Mouse (Mus musculus): ENCODE data around the gene Mov10l1.

Mov10l1 gene

DNA sequence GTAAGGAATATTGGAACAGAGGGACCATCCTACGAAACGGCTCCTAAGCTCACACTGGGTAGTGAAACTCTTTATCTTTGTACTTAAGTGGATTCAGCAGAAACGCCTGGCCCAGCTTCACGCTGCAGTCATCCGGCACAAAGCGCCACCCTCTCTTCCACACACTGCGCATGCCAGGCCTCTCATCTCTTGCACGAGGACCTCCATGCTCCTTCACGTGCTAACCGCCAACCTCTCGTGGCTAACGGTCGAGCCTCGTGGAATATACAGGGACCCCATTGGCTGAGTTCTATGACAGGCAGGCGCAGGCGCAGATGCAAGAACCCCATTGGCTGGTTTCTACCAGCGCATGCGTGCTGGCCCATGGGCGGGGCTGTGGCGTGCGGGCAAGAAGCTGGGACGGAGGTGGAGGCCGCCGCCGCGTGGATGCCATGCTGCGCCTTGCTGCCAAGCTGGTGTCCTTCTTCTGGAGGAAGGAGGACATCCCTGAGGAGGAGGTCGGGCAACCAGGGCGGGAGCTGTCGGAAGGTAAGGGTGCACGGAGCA, at the start of gene Mov10l1:
TSS of gene Mov10l1 (plus strand) at position 376 of the 546 bp plus-strand sequence.
- DNase-seq (ENCODE audit: low spot score in 2 of 2): no peak

DNA sequence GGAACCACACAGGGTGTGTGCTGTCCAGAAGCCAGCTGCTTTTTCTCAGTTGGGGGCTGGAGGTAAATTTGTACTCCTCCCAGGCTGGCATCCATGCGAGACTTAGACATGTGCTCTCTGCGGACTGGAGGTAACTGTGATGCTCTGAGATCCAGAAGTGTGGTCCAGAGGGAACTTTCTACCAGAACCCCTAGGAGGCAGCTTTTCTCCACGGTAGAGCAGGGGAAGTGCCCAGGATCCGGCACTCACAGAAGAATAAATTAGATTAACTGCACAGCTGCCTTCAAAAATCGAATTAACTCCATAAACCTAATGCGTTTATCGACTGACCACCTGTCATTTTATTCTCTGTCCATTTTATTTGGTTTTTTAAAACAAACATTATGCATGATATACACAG, 48.6 kb upstream of the Mov10l1 start:
- no peak for DNase-seq (ENCODE audit: low spot score in 2 of 2)

DNA sequence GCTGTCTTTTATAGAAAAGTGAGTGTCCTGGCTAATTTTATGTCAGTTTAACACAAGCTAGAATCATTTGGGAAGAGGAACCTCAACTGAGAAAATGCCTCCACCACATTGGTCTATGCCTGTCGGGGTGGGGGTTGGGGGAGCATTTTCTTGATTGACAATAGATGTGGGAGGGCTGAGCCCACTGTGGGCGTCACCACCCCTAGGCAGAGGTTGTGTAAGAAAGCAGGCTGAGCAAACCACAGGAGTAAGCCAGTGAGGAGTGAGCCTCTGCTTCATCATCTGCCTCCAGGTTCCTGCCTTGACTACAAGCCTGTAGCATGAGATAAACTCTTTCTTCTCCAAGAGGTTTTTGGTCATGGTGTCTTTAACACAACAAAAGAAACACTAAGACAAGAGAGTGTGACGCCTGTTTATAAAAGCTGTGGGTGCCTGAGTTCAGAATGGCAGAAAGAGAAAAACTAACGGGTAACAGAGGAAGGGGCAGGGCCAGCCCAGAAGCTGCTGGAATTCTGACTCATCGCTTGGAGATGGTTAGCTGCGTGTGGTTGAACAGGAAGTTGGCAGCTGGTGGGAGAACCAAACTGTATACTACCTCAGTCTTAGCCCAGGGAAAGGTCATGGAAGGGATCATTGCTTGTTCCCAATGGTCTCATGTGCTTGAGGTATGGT, 46.0 kb upstream of the Mov10l1 start:
- DNase-seq (ENCODE audit: low spot score in 2 of 2): no peak

DNA sequence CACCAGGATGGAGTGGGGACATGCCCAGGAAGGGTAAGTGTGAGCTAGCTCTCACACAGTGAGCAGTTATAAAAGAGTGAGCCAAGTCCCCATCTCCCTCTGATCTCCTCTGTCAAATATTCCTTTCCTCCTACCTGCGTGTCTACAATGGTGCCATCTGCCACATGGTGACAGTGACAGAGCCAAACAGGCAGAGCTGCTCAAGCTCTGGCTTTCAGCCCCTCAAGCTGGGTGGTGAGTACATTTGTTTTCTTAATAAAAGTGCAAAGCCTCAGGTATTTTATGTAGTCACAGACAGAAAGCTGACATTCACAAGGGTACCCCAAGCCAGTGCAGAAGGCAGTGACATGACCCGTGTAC, 45.4 kb upstream of the Mov10l1 start:
- DNase-seq (ENCODE audit: low spot score in 2 of 2): no peak

DNA sequence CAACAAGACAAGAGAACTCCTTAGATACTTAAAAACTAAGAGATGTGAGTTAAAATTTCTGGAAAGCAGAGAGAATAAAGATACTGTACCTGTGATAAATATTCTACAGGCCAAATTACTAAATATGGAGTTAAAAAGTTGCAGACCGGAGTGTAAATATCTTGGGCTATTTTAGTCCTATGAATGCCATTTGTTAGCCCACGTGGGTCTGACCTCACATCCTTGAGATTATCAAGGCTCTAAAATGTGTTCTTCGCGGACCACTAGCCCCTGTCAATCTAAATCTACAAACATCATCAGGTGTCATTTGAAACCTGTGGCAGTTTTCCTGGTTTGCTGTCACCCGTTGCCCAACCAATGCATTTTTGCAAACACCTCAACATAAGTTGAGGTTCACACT, 39.9 kb upstream of the Mov10l1 start:
- DNase-seq (ENCODE audit: low spot score in 2 of 2): no peak

DNA sequence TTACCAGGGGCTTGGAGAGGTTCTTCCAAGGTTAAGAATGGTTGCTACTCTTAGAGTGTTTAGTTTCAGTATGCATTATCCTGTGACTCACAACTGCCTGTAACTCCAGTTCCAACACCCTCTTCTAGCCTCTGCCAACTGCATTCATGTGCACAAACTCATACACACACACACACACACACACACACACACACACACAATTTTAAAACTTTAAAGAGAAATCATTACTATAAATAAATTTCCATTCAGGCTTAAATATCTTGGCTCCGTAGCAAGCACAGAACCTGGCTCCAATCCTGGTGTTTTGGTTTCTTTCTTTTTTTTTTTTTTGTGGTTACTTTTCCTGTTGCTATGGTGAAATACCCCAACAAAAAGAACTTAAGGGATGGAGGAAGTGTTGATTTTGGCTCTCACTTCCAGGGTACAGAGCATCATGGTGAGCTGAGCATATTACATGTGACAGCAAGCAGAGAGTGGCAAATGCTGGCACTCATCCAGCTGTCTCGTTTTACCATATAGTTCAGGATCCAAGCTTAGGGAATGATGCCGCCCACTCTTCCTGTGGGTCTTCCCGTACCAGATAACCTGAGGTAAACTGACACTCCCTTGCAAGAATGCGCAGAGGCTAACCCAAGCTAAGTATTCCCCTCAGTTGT, 38.7 kb upstream of the Mov10l1 start:
- no peak for DNase-seq (ENCODE audit: low spot score in 2 of 2)

DNA sequence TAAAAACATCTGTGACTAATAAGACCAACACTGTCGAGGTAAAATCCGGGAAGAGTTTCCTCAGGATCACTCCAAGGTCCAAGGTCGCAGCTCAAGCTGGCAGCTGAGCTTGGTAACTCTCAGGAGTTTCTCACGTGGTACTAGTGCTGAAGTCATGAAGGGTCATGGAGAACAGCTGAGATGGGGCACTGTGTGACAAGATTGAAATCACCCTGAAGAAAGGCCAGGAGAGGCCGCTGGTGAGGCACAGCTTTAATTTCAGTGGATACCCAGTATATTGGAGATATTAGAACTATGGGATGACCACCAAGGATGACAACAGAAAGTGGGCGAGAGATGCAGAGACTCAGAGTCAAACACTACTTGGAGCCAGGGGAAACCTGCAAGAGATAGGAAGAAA, 35.9 kb upstream of the Mov10l1 start:
- DNase-seq (ENCODE audit: low spot score in 2 of 2): no peak

DNA sequence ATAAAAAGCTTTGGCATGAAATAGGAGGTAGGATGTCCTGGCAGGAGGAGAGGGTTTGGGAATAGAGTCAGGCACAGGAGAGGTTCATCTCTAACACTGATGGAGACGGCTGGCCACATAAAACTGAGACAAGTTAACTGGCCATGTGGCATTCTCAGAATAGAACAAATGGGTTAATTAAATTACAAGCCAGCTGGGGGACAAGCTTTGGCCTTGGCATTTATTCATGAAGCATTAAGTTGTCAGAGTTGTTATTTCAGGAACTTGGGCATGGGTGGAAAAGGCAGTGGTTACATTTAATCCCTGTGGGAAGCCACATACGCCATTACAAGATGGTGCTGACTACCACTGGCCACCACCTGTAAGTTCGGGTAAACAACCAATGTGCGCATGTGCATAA, 31.5 kb upstream of the Mov10l1 start:
- no peak for DNase-seq (ENCODE audit: low spot score in 2 of 2)

DNA sequence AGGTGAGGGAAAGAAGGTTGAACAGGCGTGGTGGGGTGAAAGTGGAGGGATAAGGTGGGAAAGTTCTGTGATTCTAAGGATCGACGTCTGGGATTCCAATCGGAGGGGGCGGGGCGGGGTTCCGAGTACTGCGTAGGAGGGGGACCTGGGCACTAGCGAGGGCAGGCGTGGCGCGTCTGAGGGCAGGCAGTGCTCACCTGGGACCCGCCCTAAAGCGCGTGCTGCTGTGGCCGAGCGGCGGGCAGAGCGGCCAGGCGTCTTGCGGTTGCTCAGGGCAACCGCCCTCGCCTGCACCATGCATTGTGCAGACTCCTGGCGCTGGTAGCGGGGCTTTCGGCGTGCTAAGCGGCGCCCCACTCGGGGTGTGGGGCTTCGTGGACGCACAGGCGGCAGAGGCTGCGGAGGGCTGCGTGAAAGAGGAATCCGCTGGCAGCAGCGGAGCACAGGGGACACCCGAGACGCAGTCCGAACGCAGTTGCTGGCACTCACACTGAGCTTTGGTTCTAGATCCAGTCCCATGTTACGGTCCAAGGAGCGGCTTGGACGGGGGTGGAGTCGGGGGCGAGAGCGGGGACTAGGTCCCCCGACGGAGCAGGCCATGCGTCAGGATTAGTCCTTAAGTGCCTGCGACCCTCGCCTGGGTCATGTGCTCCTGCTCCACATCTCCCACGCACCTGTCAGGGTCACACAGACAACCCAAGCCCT, 28.2 kb upstream of the Mov10l1 start, which contains the start of gene Ttll8:
TSS of gene Ttll8 (minus strand) at position 51 of the 705 bp plus-strand sequence.
- DNase-seq (ENCODE audit: low spot score in 2 of 2): no peak

DNA sequence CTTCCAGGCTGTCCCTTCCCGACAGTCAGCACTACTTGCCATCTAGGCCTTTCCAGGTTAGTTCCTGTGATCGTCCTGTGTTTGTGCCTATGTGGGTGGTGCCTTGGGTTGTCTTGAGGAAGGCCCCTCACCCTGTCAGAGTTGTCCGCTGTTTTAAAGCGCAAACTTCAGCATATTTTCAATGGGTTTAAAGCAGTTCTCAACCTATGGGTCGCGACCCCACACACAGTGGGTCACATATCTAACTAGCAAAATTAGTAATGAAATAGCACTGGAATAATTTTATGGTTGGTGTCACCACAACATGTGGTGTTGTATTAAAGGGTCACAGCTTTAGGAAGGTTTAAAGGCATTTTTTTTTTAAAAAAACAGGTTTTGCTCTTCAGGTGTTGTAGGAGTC, 27.4 kb upstream of the Mov10l1 start:
- DNase-seq (ENCODE audit: low spot score in 2 of 2): no peak

DNA sequence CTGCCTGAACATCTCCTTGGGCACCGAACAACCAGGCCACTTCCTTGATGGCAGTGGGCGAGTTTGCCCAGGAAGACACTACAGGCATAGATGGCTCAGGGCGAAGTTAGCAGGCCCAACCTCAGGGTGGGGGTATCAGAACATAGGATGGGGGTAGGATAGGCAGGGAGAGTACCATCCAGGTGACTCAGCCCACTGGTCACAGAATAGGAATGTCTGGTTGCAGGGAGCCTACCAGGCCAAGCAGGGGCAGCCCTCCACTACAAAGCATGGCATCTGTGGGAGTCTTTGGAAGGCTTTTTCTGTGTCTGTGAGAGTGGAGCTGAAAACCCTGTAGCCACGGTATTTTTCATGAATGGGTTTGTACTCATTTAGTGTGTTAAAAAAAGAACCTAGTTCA, 25.2 kb upstream of the Mov10l1 start:
- DNase-seq (ENCODE audit: low spot score in 2 of 2): no peak

DNA sequence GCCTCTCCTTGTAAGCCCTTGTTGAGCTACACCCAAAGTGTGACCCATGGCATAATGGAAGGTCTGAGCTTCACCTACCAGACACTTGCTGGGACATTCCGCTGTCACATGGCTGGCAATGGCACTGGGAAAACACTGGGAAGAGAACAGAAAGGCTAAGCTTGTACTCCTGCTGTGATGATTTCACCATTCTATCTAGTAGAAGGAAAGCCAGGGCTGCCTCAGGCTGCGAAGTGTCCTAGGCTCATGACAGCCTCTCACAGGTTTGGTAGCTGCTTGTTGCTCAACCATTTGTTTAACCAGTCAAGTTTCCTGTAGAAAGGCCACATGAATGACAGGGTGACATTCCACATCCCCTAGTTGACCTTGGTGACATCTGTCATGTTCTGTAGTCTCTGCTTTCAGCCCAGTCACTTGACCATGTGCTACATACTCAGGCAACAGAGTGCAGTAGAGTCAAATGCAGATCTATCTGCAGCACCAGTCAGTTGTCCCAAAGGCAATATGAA, 18.6 kb upstream of the Mov10l1 start:
- no peak for DNase-seq (ENCODE audit: low spot score in 2 of 2)

DNA sequence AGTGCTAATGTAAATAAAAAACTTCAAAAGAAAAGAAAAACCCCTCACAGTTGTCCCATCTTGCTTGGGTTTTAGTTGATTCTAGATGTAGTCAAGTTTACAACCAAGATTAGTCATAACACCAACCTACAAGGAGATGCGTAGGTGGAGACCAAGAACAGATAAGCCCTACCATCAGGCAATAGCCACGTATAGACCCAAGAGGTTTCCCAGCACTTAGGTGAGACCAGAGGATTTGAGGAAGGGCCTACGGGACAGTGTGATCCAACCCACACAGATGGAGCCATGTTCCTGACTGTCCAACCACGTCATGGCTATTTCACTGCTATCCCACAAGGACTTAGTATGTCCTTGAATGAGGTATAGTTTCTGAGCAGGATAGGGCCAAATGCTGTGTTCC, 10.4 kb upstream of the Mov10l1 start:
- DNase-seq (ENCODE audit: low spot score in 2 of 2): no peak

DNA sequence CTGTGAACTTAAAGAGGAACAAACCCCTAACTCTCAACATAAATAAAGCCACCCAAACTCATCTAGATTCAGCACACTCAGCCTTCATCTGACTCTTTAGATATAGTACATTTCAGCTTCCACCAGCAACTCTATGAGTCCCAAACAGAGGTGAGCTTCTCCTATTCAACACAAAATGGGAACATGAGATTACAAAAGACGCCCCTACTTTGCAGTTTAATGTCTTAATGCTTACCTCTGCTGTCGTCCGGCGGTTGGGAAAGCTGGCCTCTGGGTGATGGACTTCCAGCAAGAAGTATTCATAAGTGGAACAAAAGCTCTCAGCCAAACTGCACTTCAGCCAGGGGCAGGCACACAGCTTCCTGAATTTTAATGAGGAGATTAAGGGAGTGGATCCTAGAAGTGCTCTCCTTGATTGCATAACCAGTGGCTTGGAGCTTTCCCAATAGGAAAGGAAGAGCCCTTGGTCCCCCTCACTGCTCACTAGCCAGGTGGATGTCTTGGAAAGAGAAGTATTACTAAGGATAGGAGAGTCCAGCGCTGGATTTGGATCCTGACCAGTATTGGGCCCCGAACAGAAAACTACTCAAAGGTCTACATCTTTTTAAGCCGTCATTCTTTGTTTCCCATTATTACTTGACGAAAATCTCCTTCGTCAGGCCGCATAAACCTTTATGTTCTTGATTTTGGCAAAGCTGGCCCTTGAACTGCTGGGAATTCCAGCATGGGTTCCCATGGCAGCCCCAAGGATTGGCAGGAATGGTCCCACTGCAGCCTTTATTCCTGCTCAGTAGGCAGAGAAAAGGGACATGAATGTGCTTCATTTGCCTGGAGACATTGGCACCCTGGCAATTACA, 4.2 kb upstream of the Mov10l1 start, which contains the start of gene Mlc1:
TSS of gene Mlc1 (minus strand) at position 727 of the 857 bp plus-strand sequence.
- no peak for DNase-seq (ENCODE audit: low spot score in 2 of 2)

DNA sequence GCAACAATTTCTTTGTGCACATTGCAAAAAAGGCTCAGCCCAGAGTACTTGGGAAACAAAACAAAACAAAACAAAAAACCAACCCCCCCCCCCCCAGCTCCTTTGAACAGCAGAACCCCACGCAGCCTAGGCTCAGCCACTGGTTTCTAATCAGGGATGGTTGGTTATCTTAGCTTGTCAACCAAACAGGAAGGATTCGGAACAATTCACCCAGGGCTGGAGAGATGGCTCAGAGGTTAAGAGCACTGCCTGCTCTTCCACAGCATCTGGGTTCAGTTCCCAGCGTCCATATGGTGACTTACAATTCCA, 3.6 kb upstream of the Mov10l1 start:
- DNase-seq (ENCODE audit: low spot score in 2 of 2): no peak

DNA sequence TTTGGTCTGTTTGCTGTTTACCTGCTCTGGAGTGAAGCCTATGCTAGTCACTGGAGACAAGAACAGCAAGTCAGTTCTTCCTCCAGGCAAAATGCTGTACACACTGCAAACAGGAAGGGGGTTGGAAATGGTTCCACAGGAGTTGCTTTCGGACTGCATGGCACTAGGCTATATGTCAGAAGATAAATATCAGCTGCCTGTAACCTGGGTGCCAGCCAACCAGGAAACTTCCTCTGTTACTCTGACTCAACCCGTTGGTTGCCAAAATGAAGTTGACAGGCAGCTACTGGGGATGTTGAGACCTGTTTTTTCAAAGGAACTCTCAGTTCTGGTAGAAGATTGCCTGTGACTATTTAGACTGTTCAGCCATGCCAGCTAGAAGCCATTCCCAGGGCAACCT, 6.5 kb downstream of the Mov10l1 start:
- DNase-seq (ENCODE audit: low spot score in 2 of 2): no peak

DNA sequence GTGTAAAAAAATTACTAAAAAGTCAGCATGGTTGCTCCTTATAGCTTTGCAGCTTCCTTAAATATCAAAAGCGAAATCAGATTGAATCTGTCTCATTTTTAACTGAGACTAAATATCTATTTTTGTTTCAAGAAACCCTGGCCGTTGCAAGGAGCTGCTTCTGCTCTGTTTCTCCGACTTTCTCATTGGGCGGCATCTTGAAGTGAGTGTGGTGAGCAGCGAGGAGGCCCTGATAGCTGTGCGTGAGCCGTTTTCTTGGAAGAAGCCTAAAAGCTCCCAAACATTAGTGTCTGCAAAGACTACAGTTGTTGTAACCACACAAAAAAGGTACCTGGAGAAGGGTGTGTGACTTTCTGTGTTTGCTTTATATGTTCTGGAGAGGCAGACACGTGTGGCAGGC, 15.9 kb downstream of the Mov10l1 start:
- no peak for DNase-seq (ENCODE audit: low spot score in 2 of 2)

DNA sequence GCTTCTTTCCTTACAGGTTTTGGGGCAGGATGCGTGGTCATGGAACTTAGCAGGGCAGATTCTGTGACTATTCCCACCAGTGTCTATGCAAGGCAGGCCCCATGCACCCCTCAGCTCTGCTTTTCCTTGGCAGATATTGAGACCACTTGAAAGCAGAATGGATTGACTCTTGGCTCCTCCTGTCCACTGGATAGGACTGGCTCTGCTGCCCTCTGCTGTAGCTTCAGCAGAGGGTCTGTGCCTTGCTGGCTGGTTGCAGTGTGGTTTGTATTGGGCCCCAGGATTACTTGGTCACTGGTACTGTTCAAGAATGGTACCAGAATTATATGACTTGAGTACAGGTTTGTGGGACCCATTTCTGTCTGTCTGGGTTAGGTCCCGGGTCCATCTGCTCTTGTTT, 16.4 kb downstream of the Mov10l1 start:
- DNase-seq (ENCODE audit: low spot score in 2 of 2): no peak

DNA sequence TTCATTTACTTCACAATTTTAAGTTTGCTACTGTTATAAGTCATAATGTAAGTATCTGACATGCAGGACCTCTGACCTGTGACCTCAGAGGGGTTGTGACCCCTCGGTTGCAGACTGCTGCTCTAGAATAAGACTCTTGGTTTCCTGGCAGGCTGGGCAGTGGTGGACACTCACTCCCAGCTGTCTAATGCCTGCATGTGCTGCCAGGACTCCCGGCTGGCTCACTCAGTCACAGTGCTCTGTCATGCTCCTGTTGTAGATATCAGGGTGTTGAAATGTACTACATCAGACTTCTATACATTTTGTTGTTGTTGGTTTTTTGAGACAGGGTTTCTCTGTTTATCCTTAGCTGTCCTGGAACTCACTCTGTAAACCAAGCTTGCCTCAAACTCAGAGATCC, 17.7 kb downstream of the Mov10l1 start:
- no peak for DNase-seq (ENCODE audit: low spot score in 2 of 2)

DNA sequence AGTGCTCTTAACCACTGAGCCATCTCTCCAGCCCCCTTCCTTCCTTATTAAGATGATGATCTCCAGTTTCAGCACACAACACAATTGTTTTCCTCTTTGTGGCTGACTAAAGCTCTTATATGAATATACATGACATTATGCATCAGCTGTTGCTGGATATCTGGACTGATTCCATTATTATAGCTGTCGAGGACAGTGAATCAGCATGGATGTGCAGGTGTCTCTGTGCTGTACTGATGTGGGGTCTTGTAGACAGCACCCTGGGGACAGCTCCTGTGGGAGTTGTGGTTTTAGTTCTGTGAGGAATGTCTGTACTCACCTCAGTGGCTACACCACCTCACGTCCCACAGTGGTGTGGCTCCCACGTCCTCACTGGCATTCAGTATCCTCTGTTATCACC, 18.5 kb downstream of the Mov10l1 start:
- no peak for DNase-seq (ENCODE audit: low spot score in 2 of 2)

DNA sequence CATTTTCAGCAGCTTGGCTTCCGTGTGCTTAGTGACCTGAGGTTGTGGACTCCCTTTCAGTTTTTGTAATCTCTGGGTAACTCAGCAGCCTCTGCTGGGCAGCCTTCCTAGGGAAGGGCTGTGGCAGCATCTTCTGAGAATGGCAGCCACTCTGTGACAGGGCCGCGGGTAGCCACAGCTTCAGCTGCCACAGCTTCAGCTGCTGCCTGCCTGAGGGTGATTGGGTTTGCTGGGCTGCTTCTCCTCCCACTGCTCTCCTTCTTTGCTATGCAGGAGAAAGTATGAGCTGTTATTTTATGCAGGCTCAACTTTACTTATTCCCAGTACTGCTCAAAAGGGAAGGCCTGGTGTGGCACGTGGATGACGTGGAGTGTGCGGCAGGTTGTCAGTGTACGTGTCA, 24.3 kb downstream of the Mov10l1 start:
- no peak for DNase-seq (ENCODE audit: low spot score in 2 of 2)

DNA sequence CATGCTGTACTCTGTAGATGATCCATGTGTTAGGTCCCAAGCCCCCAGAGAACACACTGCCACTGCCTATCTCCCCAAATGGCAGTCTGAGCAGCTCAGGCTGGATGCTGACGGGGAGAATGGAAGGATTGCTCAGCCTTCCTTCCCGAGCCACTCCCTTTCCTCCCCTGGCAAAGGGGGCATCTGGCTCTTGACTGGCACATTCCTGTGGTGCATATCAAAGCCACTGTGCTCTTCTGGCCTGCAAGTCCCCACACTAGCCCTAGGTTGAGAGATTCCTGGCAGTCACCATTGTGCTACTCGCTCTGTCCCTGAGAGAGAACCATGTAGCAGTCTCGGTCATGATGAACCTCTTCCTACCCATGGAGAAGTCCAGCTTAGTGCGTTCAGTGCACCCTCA, 25.1 kb downstream of the Mov10l1 start:
- DNase-seq (ENCODE audit: low spot score in 2 of 2): no peak
